Mouse (Mus musculus) liver, postnatal 0 days (tissue): Measurements from ENCODE around the gene Msh4. TPM values are rescaled to one million over a fixed set of nuclear protein-coding genes. Genes with fewer than 3 reads are reported as not detected.

Experiments
- ATAC-seq: fragments of 200-750 bp; cut with Nextera tagmentation; 2 replicates; pipeline ENCODE4 v1.8.0; 2017; ENCODE audit warnings: mild to moderate bottlenecking, moderate library complexity
- DNase-seq: peaks from one replicate; pipeline ENCODE4 v3.0.0-alpha.2; 2016
- H3K27ac ChIP-seq: fragments of 300-500 bp; sonication (generic); 2 replicates; pipeline ENCODE4 v1.5.1; 2014; ENCODE audit warnings: antibody characterized with exemption, moderate library complexity, mild to moderate bottlenecking, low read depth
- H3K27me3 ChIP-seq: fragments of 300-500 bp; sonication (generic); 2 replicates; pipeline ENCODE4 v1.6.1; 2014; ENCODE audit warnings: low read length, control low read depth, mixed read lengths; ENCODE audit not compliant: insufficient read depth
- H3K36me3 ChIP-seq: fragments of 300-500 bp; sonication (generic); replicated peaks from 2 replicates; pipeline ENCODE4 v1.6.1; 2014; ENCODE audit warnings: mild to moderate bottlenecking, control low read depth, low read length, moderate library complexity, mixed read lengths; ENCODE audit not compliant: insufficient read depth
- H3K4me1 ChIP-seq: fragments of 300-500 bp; sonication (generic); 2 replicates; pipeline ENCODE4 v1.6.1; 2014; ENCODE audit warnings: antibody characterized with exemption, mild to moderate bottlenecking, control low read depth; ENCODE audit not compliant: insufficient read depth
- H3K4me2 ChIP-seq: fragments of 300-500 bp; sonication (generic); 2 replicates; pipeline ENCODE4 v1.6.1; 2014; ENCODE audit warnings: low read depth, mild to moderate bottlenecking, low read length, moderate library complexity, mixed read lengths
- H3K4me3 ChIP-seq: fragments of 300-500 bp; sonication (generic); 2 replicates; pipeline ENCODE4 v1.5.1; 2014; ENCODE audit warnings: low read depth, low read length
- H3K9ac ChIP-seq: fragments of 300-500 bp; sonication (generic); replicated peaks from 2 replicates; pipeline ENCODE4 v1.6.1; 2014; ENCODE audit warnings: mild to moderate bottlenecking, moderate library complexity
- H3K9me3 ChIP-seq: fragments of 300-500 bp; sonication (generic); 2 replicates; pipeline ENCODE4 v1.6.1; 2016; ENCODE audit warnings: mild to moderate bottlenecking, control low read depth, low read length, mixed read lengths
- CTCF ChIP-seq: sonication (generic); IDR thresholded peaks from 2 replicates; pipeline ENCODE4 v1.5.1; 2016; ENCODE audit warnings: antibody characterized with exemption, low read depth
- EP300 ChIP-seq: IDR thresholded peaks from 2 replicates; pipeline ENCODE4 v1.6.1; 2016; ENCODE audit warnings: antibody characterized with exemption, low read depth, mild to moderate bottlenecking
- WGBS: fragments of 180-500 bp; shearing (Covaris S2); extraction: QIAGEN DNeasy Blood & Tissue Kit; methylation state at CpG from one replicate; pipeline ENCODE4 v1.1.7; 2014; ENCODE audit not compliant: insufficient replicate concordance; 5-methylcytosine and 5-hydroxymethylcytosine counted together
- polyA plus RNA-seq: library from polyadenylated mRNA; unstranded; fragments of >200 nt; fragmentation: Nextera tagmentation; extraction: Ambion mirVana; gene quantifications from 2 replicates; pipeline ENCODE4 v1.2.1, GENCODE M21; 2015

Msh4 gene
- polyA plus RNA-seq: not detected in 2 replicates

DNA sequence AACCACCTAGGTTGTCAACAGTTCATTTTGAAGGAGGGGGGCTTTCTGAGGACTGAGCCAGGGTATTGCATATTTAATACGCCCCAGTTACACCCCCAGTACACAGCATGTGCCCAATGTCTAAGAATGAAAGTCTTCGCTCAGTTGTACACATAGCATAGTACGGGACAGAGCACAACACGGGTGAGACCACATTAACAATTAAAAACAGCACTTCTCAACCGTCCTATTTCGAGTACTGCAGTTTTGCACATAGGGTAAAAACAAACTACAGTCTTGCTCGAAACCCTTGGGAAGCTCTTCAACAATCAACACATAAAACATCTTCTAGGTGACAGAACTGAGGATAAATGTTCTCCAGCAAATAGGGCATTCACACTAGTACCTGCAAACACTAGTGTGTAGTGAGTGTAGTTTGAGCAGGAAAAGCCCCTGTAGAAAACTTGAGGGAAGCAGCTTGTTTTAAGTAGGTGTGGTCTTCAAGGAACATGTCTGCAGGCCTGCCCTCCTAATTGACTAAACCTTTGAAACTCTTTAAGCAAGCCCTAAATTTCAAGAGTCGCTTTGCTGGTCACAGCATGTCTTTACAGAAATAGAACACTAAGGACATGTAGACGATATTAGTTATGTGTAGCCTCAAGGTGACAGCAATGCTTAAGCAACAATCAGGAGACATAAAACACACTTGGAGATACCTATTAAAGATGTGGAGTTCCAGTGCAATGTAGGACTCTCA lies at the start of gene Msh4:
Gene Msh4 (minus strand): TSS at position 3 of the 736 bp plus-strand sequence.
- peaks cover 75% of the 10 kb centered on the region for H3K36me3 ChIP-seq
- peaks cover 28% of the 10 kb centered on the region for H3K4me1 ChIP-seq
- H3K4me2 ChIP-seq: no peak within 1 kb of the TSS
- ATAC-seq: no peak
- WGBS: 81% methylated on average over 9 of the region's 9 CpGs
- no peak within 1 kb of the TSS for H3K27ac ChIP-seq
- TF ChIP-seq EP300 (no peak), CTCF (no peak)
- no peaks in the 10 kb centered on the region for H3K27me3 ChIP-seq
- no peak within 1 kb of the TSS for H3K4me3 ChIP-seq
- H3K9me3 ChIP-seq: no peaks in the 10 kb centered on the region
- no peak within 1 kb of the TSS for H3K9ac ChIP-seq
- no peak for DNase-seq

DNA sequence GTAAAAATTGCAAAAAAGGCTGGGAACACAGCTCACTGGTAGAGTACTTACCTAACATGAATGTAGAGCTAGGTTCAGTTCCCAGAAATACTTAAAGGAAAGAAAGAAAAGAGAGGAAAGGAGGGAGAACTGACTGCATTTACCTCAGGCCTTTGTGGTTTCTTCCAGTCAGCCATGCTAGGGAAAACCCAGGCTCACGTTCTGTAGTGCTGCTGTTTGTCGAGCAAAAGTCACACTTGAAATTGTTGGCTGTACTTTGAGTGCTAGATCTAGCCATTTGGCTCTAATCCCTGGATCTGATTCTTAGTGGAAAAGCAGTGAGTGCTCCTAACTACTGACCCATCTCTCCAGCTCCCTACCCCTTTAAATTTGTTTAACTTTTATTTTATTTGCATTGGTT lies 42.2 kb upstream of the Msh4 start:
- TF ChIP-seq CTCF (no peak), EP300 (no peak)
- WGBS: 66% methylated on average over 2 of the region's 2 CpGs
- no peak overlapping the region for H3K9ac ChIP-seq
- no peaks in the 10 kb centered on the region for H3K36me3 ChIP-seq
- H3K4me3 ChIP-seq: no peak overlapping the region
- peaks cover 6% of the 10 kb centered on the region; the same call in 1 of the 2 replicates for H3K4me1 ChIP-seq
- no peaks in the 10 kb centered on the region for H3K9me3 ChIP-seq
- no peak overlapping the region for H3K4me2 ChIP-seq
- DNase-seq (no peak), ATAC-seq (no peak)
- no peaks in the 10 kb centered on the region for H3K27me3 ChIP-seq
- no peak overlapping the region for H3K27ac ChIP-seq

GRCm38 (mm10) chr3:153947271-153947670 lies 41.3 kb upstream of the Msh4 start:
- no peak overlapping the region for H3K4me2 ChIP-seq
- ATAC-seq (no peak), DNase-seq (no peak)
- H3K9me3 ChIP-seq: no peaks in the 10 kb centered on the region
- no peak overlapping the region for H3K27ac ChIP-seq
- H3K36me3 ChIP-seq: no peaks in the 10 kb centered on the region
- 55% methylated on average over 4 of the region's 4 CpGs for WGBS
- H3K9ac ChIP-seq: no peak overlapping the region
- H3K27me3 ChIP-seq: no peaks in the 10 kb centered on the region
- H3K4me1 ChIP-seq: peaks cover 6% of the 10 kb centered on the region; the same call in 1 of the 2 replicates
- no peak for TF ChIP-seq CTCF
- no peak for TF ChIP-seq EP300
- H3K4me3 ChIP-seq: no peak overlapping the region

- Histone ChIP-seq H3K9me3 (no peaks in the 10 kb centered on the region), H3K4me1 (peaks cover 6% of the 10 kb centered on the region; the same call in 1 of the 2 replicates), H3K27me3 (no peaks in the 10 kb centered on the region), H3K9ac (peak within 1 kb of the TSS; percentile 89), H3K36me3 (peaks cover 13% of the 10 kb centered on the region; the same call in 1 of the 2 replicates), H3K4me2 (peak within 1 kb of the TSS; percentile 80), H3K27ac (peak within 1 kb of the TSS; percentile 96), H3K4me3 (peak within 1 kb of the TSS; percentile 94)
- ATAC-seq (peak; percentile 94), DNase-seq (peak; percentile 99)
- under 1% methylated on average over 38 of the region's 41 CpGs for WGBS
- TF ChIP-seq CTCF (peak; percentile 10; the same call in 1 of the 2 replicates), EP300 (no peak; the same call in 1 of the 2 replicates)
Observed at GRCm38 (mm10) chr3:153944335-153944990, 38.5 kb upstream of the Msh4 start, which contains the start of gene Acadm. TSS of gene Acadm (minus strand) at chr3:153944632.

DNA sequence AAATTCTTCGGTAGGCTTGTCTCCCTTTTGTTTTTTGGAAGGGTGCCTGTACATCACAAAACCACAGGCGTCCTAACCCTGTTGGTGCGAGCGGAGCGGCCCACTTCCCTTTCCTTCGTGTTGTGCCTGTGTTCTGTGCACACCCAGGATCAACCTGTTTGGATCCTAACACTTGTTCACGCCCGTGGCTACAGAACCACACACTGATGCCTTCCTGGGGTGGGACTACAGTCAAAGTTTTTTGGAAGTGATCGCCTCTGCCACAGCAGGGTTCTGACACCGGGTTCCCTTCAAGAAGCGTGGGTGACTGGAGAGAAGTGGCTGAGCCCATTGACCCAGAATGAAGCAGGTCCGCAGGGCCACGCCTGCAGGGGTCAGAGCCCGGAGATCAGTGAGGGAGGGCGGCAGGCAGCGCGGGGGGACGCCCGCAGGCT lies 38.0 kb upstream of the Msh4 start:
- Histone ChIP-seq H3K27me3 (no peaks in the 10 kb centered on the region), H3K9me3 (no peaks in the 10 kb centered on the region), H3K27ac (peak overlapping the region; percentile 96), H3K4me1 (peaks cover 6% of the 10 kb centered on the region; the same call in 1 of the 2 replicates), H3K4me3 (peak overlapping the region; percentile 94), H3K36me3 (peaks cover 15% of the 10 kb centered on the region; the same call in 1 of the 2 replicates), H3K4me2 (peak overlapping the region; percentile 80), H3K9ac (peak overlapping the region; percentile 89)
- under 1% methylated on average over 19 of the region's 19 CpGs for WGBS
- DNase-seq (no peak), ATAC-seq (peak; percentile 43)
- TF ChIP-seq CTCF (no peak), EP300 (no peak)
